Comparison of ENCODE assay signal across 8 mouse cellular contexts in genomic region chr3:107895720-107896569, GRCm38 (mm10). TPM values are rescaled to one million over a fixed set of nuclear protein-coding genes. Genes with fewer than 3 reads are reported as not detected.
DNase-seq lines count a peak whose midpoint lies in the region; ATAC-seq lines count a peak whose summit lies in the region.

Gene Gstm5 (plus strand): TSS chr3:107895821.

- peak; percentile 96 for ATAC-seq in embryonic facial prominence, embryonic 11.5 days (replicated peaks; ENCODE audit: insufficient number of reproducible peaks, low FRiP score, low TSS enrichment, low read depth)
- peak; percentile 94 for ATAC-seq in intestine, embryonic 16.5 days
- ATAC-seq in megakaryocyte progenitor cell, adult 5-6 weeks (replicated peaks; ENCODE audit: poor library complexity), result peak; percentile 88
- ATAC-seq in inflammation-experienced regulatory T-cells, adult 6 months, result no peak

- DNase-seq in adrenal gland, postnatal 4 days (ENCODE audit: low spot score in 2 of 2), result peak; percentile 45 to 68
- peak; percentile 90 for DNase-seq in embryonic facial prominence, embryonic 11.5 days (ENCODE audit: low spot score)
- no peak for DNase-seq in gonadal fat pad, adult 2 months (ENCODE audit: low read depth)
- peak; percentile 86 to 87 for DNase-seq in left cerebral cortex, postnatal 14 days (ENCODE audit: low spot score in 2 of 2)
- peak; percentile 85 for DNase-seq in right cerebral cortex, postnatal 14 days

- peak within 1 kb of the TSS; percentile 81 for H3K4me2 ChIP-seq in embryonic facial prominence, embryonic 11.5 days (ENCODE audit: low read depth, low read length)
- peak within 1 kb of the TSS; percentile 84 for H3K4me2 ChIP-seq in intestine, embryonic 16.5 days (ENCODE audit: low read depth, low read length)

- H3K9ac ChIP-seq in embryonic facial prominence, embryonic 11.5 days (replicated peaks; ENCODE audit: low read length), result peak within 1 kb of the TSS; percentile 91
- peak within 1 kb of the TSS; percentile 88 for H3K9ac ChIP-seq in intestine, embryonic 16.5 days (ENCODE audit: low read depth, low read length)

- H3K4me1 ChIP-seq in embryonic facial prominence, embryonic 11.5 days (ENCODE audit: control insufficient read depth, insufficient read depth, low read length), result no peaks in the 10 kb centered on the region
- peaks cover 15% of the 10 kb centered on the region for H3K4me1 ChIP-seq in intestine, embryonic 16.5 days (ENCODE audit: control insufficient read depth, insufficient read depth, low read length)

- H3K36me3 ChIP-seq in embryonic facial prominence, embryonic 11.5 days (replicated peaks; ENCODE audit: control insufficient read depth, insufficient read depth, low read depth, low read length), result peaks cover 2% of the 10 kb centered on the region; the same call in 1 of the 2 replicates
- H3K36me3 ChIP-seq in intestine, embryonic 16.5 days (ENCODE audit: control insufficient read depth, insufficient read depth, low read length), result no peaks in the 10 kb centered on the region

- H3K27ac ChIP-seq in embryonic facial prominence, embryonic 11.5 days (replicated peaks; ENCODE audit: low read depth, low read length), result no peak within 1 kb of the TSS
- peak within 1 kb of the TSS; percentile 69 for H3K27ac ChIP-seq in intestine, embryonic 16.5 days (ENCODE audit: low read length)

- H3K9me3 ChIP-seq in embryonic facial prominence, embryonic 11.5 days (replicated peaks; ENCODE audit: control insufficient read depth, low read length), result no peaks in the 10 kb centered on the region
- H3K9me3 ChIP-seq in intestine, embryonic 16.5 days (ENCODE audit: control insufficient read depth, low read length), result no peaks in the 10 kb centered on the region

- peak within 1 kb of the TSS; percentile 79 for H3K4me3 ChIP-seq in embryonic facial prominence, embryonic 11.5 days (ENCODE audit: low read depth, low read length)
- H3K4me3 ChIP-seq in intestine, embryonic 16.5 days (ENCODE audit: low read length), result peak within 1 kb of the TSS; percentile 67

- H3K27me3 ChIP-seq in embryonic facial prominence, embryonic 11.5 days (ENCODE audit: control insufficient read depth, insufficient read depth, low read length), result no peaks in the 10 kb centered on the region
- H3K27me3 ChIP-seq in intestine, embryonic 16.5 days (replicated peaks; ENCODE audit: control insufficient read depth, insufficient read depth, low read length), result no peaks in the 10 kb centered on the region

- WGBS in embryonic facial prominence, embryonic 11.5 days, result 4% methylated on average over 40 of the region's 40 CpGs
- WGBS in intestine, embryonic 16.5 days, result 3% methylated on average over 40 of the region's 40 CpGs

- intact Hi-C loops in left cerebral cortex, postnatal 14 days (cut with DNase I), result no loop called here

RNA-seq across cellular contexts. Expression of gene Gstm5, which starts in this region (rescaled TPM):
- 10 to 100 TPM; 39.7 to 41.1 TPM for total RNA-seq in adrenal gland, postnatal 4 days (2021)
- polyA plus RNA-seq in embryonic facial prominence, embryonic 11.5 days (2014; fragmentation: Nextera tagmentation; extraction: Ambion mirVana), result 272 and 278 TPM in 2 replicates
- 163 and 175 TPM in 2 replicates for polyA plus RNA-seq in gonadal fat pad, adult 2 months (2012; rRNA removed)
- 168 and 171 TPM in 2 replicates for polyA plus RNA-seq in intestine, embryonic 16.5 days (2015; fragmentation: Nextera tagmentation; extraction: Ambion mirVana)
- 100 to 1,000 TPM; 182 to 200 TPM for total RNA-seq in left cerebral cortex, postnatal 14 days (2021)
- total RNA-seq in megakaryocyte progenitor cell, adult 5-6 weeks (2015), result 38.2 and 61.5 TPM in 2 replicates
- 23.6 and 30.6 TPM in 2 replicates for total RNA-seq in megakaryocyte progenitor cell, adult 5-6 weeks (2017)
- 1 to 10 TPM in 1 of 3 experiments, not detected in 2; 1.4 TPM for polyA plus RNA-seq in inflammation-experienced regulatory T-cells, adult 6 months (2017; shearing (Covaris generic))

Comparison
In these comparisons a context has a peak if more than half of its experiments do, and no peak if none do; other contexts are left out.
1. RNA of gene Gstm5 (polyA plus RNA-seq): 272 to 278 TPM in embryonic facial prominence, embryonic 11.5 days, 163 to 175 TPM in gonadal fat pad, adult 2 months and 168 to 171 TPM in intestine, embryonic 16.5 days; 1.4 TPM in inflammation-experienced regulatory T-cells, adult 6 months; every median in the first group is over 10 times any median in the second.